ENCODE assay signal across 9 mouse cellular contexts in the genomic region with DNA sequence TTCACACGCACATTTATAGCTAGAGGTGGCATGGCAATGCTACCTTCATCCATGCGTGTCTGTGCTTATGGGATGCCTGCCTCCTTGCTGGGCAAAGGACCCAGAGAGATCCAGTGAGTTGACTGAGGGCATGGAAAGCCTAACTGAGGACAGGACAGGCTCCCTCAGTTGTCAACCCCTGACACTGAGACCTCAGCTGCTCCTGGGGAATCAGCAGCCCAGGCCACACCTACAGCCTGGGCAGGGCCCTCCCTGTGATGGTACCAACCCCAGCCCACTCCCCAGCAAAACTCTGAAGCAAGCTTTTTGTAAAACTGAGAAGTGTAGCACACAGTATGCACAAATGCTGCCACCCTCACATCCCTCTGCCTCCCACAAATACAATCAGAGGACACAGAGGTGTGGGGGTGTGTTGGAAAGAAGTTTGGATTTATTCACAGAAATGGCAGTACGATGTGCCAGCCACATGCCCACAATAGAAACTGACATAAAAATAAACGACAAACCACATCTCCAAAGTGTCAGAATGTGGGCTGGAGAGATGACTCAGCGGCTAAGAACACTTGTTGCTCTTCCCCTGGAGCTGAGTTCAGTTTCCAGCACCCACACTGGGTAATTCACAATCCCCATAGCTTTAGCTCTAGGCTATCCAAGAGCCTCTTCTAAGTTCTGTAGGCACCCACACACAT.
DNase-seq lines count a peak whose midpoint lies in the region.
"Had no signal": no experiment of that assay in that cellular context is flagged by ENCODE, and none has a peak within 500 bp of the region (broad histone marks: within the 10 kb centered on the region; RNA-seq: fewer than 3 reads in every experiment).

No protein-coding gene starts in this region.

- peak; percentile 63 for DNase-seq in left cerebral cortex, adult 11 months (ENCODE audit: low spot score)
- no peak for DNase-seq in left cerebral cortex, postnatal 4 days
- peak; percentile 8 for DNase-seq in gonadal fat pad, adult 2 months (ENCODE audit: low read depth)
- DNase-seq in left cerebral cortex, adult 8-10 months (ENCODE audit: low spot score in 2 of 2): peak; percentile 17 to 82
- peak; percentile 68 to 82 for DNase-seq in right cerebral cortex, postnatal 36 days (ENCODE audit: low spot score in 2 of 2)
- DNase-seq in heart, postnatal 25 days (ENCODE audit: low spot score): no peak
- no peak for DNase-seq in T-cell, adult 2 months (ENCODE audit: low spot score)
- no peak for DNase-seq in cerebellum, postnatal 4 days (ENCODE audit: low spot score in 2 of 2)
- DNase-seq: cerebellum, adult 9-10 months had no signal

- intact Hi-C loops in left cerebral cortex, postnatal 4 days (cut with DNase I): no loop called here
- intact Hi-C loops in heart, postnatal 25 days (cut with DNase I): no loop called here

Comparison
In these comparisons a context has a peak if more than half of its experiments do, and no peak if none do; other contexts are left out.
1. DNase-seq: peak in left cerebral cortex, adult 11 months (single experiment), gonadal fat pad, adult 2 months (single experiment), left cerebral cortex, adult 8-10 months (2 of 2) and right cerebral cortex, postnatal 36 days (2 of 2); none in left cerebral cortex, postnatal 4 days (single experiment), heart, postnatal 25 days (single experiment), T-cell, adult 2 months (single experiment) and cerebellum, postnatal 4 days (0 of 2).